Mouse (Mus musculus): ENCODE data around the gene Zfp771.

- peak; percentile 70 for TF ChIP-seq CTCF (conservative IDR thresholded peaks at IDR 0.05; ENCODE audit: low read length)
- TF ChIP-seq POU5F1 (IDR thresholded peaks at IDR 0.05; ENCODE audit: borderline replicate concordance, low read length) = no peak
- no peak for TF ChIP-seq NANOG (IDR thresholded peaks at IDR 0.05; ENCODE audit: borderline replicate concordance, low read length)
Observed at GRCm38 (mm10) chr7:127252414-127252813, 8.3 kb downstream of the Zfp771 start.

Measured in E14TG2a.4 (cell line).